Mouse (Mus musculus) heart, postnatal 14 days (tissue): Measurements from ENCODE around the gene Dynll2. TPM values are rescaled to one million over a fixed set of nuclear protein-coding genes. Genes with fewer than 3 reads are reported as not detected.

Experiments
- DNase-seq, 2 experiments: peaks; one replicate each; pipeline ENCODE4 v3.0.0; 2021 to 2022
- intact Hi-C: fragments of 180-260 bp; cut with DNase I; formaldehyde crosslinking; loops from one replicate; pipeline ENCODE4 v1.15.1; 2025
- long read RNA-seq, 2 experiments: library from polyadenylated mRNA; stranded (forward); transcript quantifications; one replicate each; pipeline ENCODE4 v2.0.0; 2021
- total RNA-seq, 2 experiments: library from RNA; stranded (reverse); gene quantifications; 2 replicates each; pipeline ENCODE4 v1.2.3; 2021

Gene Dynll2
- 100 to 1,000 TPM; 301 to 315 TPM for total RNA-seq
- long read RNA-seq, experiment 1, transcript Dynll2-201 (3 exons, 2,476 nt), result major isoform, 58 of 67 reads
- long read RNA-seq, experiment 1, partial matches to known transcripts, result 0 of 67 reads
- long read RNA-seq, experiment 1, other reads (novel, unspliced or antisense), result 9 of 67 reads
- long read RNA-seq, experiment 2, transcript Dynll2-201 (3 exons, 2,476 nt), result major isoform, 38 of 50 reads
- long read RNA-seq, experiment 2, partial matches to known transcripts, result 0 of 50 reads
- long read RNA-seq, experiment 2, other reads (novel, unspliced or antisense), result 12 of 50 reads

- intact Hi-C loops, result loop anchor here (2.0 kb wide), 1 partner anchor 60 kb away; the partner anchor contains the start of gene Srsf1
Measured at GRCm38 (mm10) chr11:87986831-87987793, at the start of gene Dynll2. TSS of gene Dynll2 (minus strand) at chr11:87987533.

GRCm38 (mm10) chr11:88036761-88037251 is 49.5 kb upstream of the Dynll2 start:
- no peak for DNase-seq
- intact Hi-C loops, result no loop called here

More at GRCm38 (mm10) chr11:87986831-87987793, at the start of gene Dynll2:
- peak; percentile 88 to 89 for DNase-seq

DNA sequence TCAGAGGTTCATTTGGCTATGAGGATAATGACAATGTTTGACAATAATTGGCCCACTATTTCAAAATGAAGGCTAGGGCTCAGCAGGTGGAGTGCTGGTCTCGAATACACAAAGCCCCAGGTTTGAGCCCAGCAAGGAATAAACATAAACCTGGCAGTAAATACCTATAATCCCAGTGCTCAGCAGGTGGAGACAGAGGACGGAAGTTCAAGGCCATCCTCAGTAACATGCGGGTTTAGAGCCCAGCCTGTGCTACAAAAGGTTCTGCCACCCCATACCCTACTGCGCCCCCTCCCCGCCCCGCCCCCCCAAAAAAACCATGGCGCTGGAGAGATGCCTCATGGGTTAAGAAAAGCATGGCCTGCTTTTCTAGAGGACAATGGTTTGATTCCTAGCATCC is 48.6 kb upstream of the Dynll2 start:
- DNase-seq, result no peak
- intact Hi-C loops, result no loop called here

DNA sequence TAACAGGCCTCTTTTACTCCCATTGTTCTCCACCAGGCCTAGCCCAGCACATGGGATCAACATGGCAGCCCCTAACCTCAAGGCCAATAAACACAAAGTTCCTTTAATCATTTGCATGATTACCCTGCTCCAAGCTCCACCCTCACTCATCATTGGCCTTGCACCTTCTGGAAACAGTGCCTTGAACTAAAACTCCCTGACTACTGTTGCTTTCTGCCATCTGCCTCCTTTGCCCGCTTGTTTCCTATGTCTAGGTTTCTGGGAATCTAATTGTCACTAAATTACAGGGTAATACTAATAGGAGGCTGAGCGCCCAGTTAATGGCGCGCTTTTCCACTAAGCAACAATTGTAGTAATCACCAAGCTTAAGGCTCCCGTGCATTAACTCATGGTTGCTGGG is 44.4 kb upstream of the Dynll2 start:
- intact Hi-C loops, result no loop called here
- no peak for DNase-seq

DNA sequence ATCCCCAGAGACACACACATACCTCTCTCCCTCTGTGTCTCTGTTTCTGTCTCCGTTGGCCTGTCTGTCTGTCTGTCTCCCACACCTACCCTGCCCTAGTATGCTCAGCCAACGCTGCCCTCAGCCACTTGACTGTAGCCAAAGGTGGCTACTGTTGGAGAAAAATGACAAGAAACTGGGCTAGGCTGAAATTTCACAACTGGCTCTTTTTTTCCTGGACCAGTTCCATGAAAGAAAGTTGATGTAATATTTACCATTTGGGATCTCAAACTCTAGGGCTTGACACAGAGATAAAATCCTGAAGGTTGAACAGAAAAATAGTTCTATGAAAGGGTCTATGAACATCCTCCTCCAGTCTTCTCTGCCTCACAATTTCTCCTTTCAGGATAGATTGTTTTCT is 43.5 kb upstream of the Dynll2 start:
- intact Hi-C loops, result no loop called here
- DNase-seq, result no peak

- intact Hi-C loops, result no loop called here
- DNase-seq, result no peak
Measured at GRCm38 (mm10) chr11:88030219-88030618, 42.9 kb upstream of the Dynll2 start.

DNA sequence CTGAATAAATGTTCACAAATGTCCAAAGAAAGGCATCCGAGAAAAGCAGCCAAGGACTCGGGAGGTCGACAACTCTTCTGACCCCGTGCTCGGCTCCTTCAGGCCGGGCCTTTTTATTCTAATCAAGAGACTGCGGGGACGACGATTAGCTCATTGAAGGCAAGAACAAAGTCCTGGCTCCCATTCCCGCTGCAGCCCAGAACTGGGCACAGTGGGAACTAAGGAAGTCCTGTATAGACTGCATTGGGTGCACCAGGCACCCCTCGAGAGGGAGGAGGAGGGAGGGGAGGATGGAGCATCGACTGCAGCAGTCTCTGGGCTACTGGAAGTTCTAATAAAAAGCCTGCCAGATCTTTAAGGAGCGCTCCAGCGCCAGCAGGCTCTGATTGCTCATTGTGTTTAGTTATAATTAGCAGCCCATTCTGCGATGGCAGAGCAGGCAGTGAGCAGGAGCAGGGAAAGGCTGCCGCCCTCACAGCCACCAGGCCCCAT is 40.9 kb upstream of the Dynll2 start:
- intact Hi-C loops, result no loop called here
- no peak for DNase-seq

- intact Hi-C loops, result no loop called here
- DNase-seq, result no peak
Measured at GRCm38 (mm10) chr11:88027391-88028035, 40.2 kb upstream of the Dynll2 start.

DNA sequence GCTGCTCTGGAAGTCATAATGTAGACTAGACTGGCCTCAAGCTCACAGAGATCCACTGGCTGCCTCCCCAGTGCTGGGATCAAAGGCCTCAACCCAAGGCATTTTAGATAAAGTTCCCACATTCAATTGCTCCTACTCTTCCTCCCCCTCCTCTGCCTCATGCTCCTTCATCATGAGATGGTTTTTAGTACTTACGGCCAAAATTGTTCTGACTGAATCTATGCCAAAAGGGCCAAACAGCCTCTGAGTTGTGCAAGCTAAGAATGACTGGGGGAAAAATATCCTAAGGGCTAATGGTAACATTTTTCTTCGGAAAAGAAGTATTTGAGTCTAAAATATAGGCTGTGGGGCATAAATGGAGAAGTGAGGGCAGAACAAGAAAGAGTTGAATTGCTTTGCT is 36.6 kb upstream of the Dynll2 start:
- intact Hi-C loops, result no loop called here
- no peak for DNase-seq

DNA sequence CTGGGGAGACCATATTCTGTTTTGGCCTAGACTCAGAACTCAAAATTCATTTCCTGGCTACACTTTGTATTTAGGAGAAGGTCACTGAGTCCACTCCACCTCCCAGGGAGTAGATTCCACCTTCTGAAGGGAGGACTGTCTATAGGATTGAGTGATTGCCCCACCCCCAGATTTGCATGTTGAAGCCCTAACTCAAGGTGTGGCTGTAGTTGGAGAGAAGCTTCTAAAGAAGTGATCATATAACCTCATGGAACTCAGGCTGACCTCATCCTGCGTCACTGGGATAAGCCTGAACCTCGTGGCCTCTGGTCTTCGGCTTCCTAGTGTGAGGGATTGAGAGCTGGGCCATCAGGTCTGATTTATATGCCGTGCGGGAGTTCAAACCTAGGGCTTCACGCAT is 28.5 kb upstream of the Dynll2 start:
- no peak for DNase-seq
- intact Hi-C loops, result no loop called here

DNA sequence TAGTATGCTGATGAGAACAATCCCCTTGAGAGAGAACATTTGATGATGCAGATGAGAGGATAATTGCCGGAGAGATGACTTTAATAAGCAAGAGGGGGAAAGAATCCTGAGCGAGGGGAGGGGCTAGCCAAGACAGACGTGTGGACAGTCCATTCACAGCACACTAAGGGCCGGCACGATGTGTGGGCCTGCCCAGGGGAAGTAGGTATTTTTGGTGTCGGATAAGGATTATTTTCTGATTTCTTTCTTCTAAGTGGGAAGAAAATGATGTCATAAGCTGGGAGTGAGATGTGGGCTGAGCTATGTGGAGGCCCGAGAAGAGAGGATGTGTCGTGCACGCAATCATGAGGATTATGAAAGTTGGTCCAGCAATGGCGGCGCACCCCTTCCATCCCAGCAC is 27.8 kb upstream of the Dynll2 start:
- intact Hi-C loops, result no loop called here
- no peak for DNase-seq

- DNase-seq, result no peak
- intact Hi-C loops, result no loop called here
Measured at GRCm38 (mm10) chr11:88013632-88014031, 26.3 kb upstream of the Dynll2 start.

DNA sequence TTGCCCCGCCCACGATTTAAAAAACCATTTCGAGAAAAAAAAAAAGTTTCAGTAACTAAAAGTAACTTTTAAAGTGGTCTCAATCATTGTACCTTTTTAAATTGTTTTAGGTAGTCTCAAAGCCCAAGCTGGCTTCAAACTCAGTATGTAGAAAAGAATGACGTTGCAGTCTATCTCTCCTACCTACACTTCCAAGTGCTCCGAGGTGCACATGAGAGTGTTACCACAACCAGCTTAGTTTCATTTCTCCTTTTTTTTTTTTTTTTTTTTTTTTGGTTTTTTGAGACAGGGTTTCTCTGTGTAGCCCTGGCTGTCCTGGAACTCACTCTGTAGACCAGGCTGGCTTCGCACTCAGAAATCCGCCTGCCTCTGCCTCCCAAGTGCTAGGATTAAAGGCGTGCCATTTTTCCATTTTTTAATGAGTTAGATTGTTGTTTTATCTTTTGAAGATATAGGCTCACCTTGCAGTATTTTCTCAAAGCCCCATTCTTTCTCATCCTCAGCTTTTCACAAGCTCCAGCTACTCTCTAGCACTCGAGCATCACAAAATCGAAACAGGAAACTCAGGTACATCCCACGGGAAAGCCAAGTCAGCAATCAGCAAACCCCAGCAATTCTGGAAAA is 25.4 kb upstream of the Dynll2 start:
- DNase-seq, result no peak
- intact Hi-C loops, result no loop called here

- intact Hi-C loops, result no loop called here
- no peak for DNase-seq
Measured at GRCm38 (mm10) chr11:88011914-88012419, 24.6 kb upstream of the Dynll2 start.

- intact Hi-C loops, result no loop called here
- DNase-seq, result no peak
Measured at GRCm38 (mm10) chr11:88011208-88011913, 24.0 kb upstream of the Dynll2 start.

DNA sequence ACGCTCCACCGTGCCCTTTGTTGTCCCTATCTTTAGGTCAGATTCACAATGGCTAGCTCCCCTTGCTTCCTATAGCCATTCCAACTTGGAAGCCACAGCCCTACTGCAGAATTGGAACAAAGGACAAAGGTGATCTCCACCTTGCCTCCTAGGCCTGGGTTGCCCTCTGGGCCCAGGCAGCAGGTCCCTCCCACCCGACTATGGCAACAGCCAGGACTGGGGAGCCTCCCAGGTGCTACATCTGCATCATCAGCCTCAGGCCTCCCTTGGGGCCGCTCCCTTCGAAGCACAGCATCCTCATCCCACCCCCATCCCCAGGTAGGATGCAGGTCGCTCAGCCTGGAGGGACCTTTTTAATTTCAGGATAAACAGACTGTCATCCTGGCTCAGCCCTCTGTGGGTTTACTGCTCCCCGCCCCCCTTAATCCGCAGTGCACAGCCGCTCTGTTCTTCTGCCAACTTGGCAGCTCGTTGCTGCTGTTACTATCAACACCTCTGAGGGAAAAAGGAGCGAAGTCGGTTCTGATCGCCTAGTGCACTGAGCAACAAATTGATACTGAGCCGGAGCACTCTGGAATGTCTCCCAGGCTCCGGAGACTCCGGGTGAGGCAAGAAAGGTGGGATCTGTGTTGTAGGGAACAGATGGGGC is 22.3 kb upstream of the Dynll2 start:
- DNase-seq, result peak; percentile 12 to 55

GRCm38 (mm10) chr11:88008641-88009040 is 21.3 kb upstream of the Dynll2 start:
- no peak for DNase-seq
- intact Hi-C loops, result no loop called here

More for the DNA sequence above, 22.3 kb upstream of the Dynll2 start:
- intact Hi-C loops, result no loop called here

DNA sequence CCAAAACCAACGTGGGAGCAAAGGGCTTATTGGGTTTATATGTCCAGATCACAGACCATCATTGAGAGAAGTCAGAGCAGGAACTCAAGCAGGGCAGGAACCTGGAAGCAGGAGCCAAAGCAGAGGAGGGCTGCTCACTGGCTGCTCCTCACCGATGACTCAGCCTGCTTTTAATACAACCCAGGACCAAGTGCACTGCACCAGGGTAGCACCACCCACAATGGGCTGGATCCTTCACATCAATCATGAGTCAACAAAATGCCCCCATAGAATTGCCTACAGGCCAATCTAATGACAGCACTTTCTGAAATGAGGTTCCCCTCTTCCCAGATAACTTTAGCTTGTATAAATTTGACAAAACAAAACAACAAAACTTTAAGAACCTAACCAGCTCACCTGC is 16.8 kb upstream of the Dynll2 start:
- intact Hi-C loops, result no loop called here
- DNase-seq, result no peak

- DNase-seq, result no peak
- intact Hi-C loops, result no loop called here
Measured at GRCm38 (mm10) chr11:88002738-88003137, 15.4 kb upstream of the Dynll2 start.
